Mouse (Mus musculus) E14TG2a.4 (cell line): ENCODE measurements around the gene Gm960.

ENCODE experiments used
- CTCF ChIP-seq: conservative IDR thresholded peaks from 2 replicates; pipeline ENCODE4 v1.5.1; 2014; ENCODE audit warnings: low read length
- NANOG ChIP-seq: IDR thresholded peaks from 2 replicates; pipeline ENCODE4 v1.6.1; 2014; ENCODE audit warnings: borderline replicate concordance, low read length, mixed read lengths

DNA sequence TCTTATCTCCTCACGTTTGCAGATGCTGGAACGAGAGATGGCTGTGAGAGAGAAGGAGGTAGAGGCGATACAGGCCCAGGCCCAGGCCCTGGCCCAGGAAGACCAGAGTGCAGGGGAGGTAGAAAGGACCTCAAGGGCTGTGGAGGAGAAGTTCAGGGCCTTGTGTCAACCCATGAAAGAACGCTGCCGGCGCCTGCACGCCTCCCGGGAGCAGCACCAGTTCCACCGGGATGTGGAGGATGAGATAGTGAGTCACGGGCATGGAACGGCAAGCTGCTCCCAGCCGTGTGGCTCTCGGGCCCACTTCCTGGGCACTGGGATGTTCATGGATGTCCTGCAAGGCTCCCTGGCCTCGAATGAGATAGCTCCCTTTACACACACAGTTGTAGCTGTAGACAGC lies 45.6 kb upstream of the Gm960 start:
- no peak for TF ChIP-seq NANOG
- TF ChIP-seq CTCF, result no peak
